ENCODE assay signal across 21 mouse cellular contexts in genomic region chr14:78065938-78066710, GRCm38 (mm10). TPM values are rescaled to one million over a fixed set of nuclear protein-coding genes. Genes with fewer than 3 reads are reported as not detected.
DNase-seq lines count a peak whose midpoint lies in the region; ATAC-seq and TF ChIP-seq lines count a peak whose summit lies in the region.
"Had no signal": no experiment of that assay in that cellular context is flagged by ENCODE, and none has a peak within 500 bp of the region (broad histone marks: within the 10 kb centered on the region; RNA-seq: fewer than 3 reads in every experiment).

No protein-coding gene starts in this region.

- no peaks in the 10 kb centered on the region for H3K36me3 ChIP-seq in lung, embryonic 14.5 days (ENCODE audit: insufficient read depth)
- H3K36me3 ChIP-seq: forebrain, embryonic 10.5 days; limb, embryonic 12.5 days; liver, embryonic 15.5 days; neural tube, embryonic 13.5 days had no signal

- H3K27ac ChIP-seq in lung, embryonic 14.5 days (ENCODE audit: low read depth) = no peak overlapping the region
- H3K27ac ChIP-seq: forebrain, embryonic 10.5 days; hindbrain, postnatal 0 days; limb, embryonic 12.5 days; liver, embryonic 15.5 days; macrophage; neural tube, embryonic 13.5 days had no signal

- H3K4me1 ChIP-seq in lung, embryonic 14.5 days (ENCODE audit: insufficient read depth) = no peaks in the 10 kb centered on the region
- H3K4me1 ChIP-seq: forebrain, embryonic 10.5 days; limb, embryonic 12.5 days; liver, embryonic 15.5 days had no signal

- no peaks in the 10 kb centered on the region for H3K9me3 ChIP-seq in lung, embryonic 14.5 days (ENCODE audit: low read depth, low read length)
- H3K9me3 ChIP-seq: forebrain, embryonic 10.5 days; limb, embryonic 12.5 days; liver, embryonic 15.5 days; neural tube, embryonic 13.5 days had no signal

- TF ChIP-seq CTCF in lung, embryonic 14.5 days (IDR thresholded peaks at IDR 0.05; ENCODE audit: low read depth) = no peak

- H3K27me3 ChIP-seq in lung, embryonic 14.5 days (ENCODE audit: insufficient read depth, low read length) = no peaks in the 10 kb centered on the region
- H3K27me3 ChIP-seq: limb, embryonic 12.5 days; liver, embryonic 15.5 days; neural tube, embryonic 13.5 days had no signal

- no peak overlapping the region for H3K4me3 ChIP-seq in lung, embryonic 14.5 days (ENCODE audit: low read depth, low read length)
- H3K4me3 ChIP-seq: forebrain, embryonic 10.5 days; limb, embryonic 12.5 days; liver, embryonic 15.5 days; neural tube, embryonic 13.5 days had no signal

- ATAC-seq in frontal cortex, adult (ENCODE audit: low TSS enrichment) = peak; percentile 92
- ATAC-seq in lung, embryonic 14.5 days (ENCODE audit: insufficient read depth) = no peak
- no peak for ATAC-seq in megakaryocyte-erythroid progenitor cell, adult 5-6 weeks (replicated peaks; ENCODE audit: low FRiP score, low TSS enrichment, poor library complexity, severe bottlenecking)
- ATAC-seq: activated CD4-positive, CD25-positive, alpha-beta regulatory T cell, adult 4 months; hindbrain, postnatal 0 days had no signal

- no peak for DNase-seq in frontal cortex, postnatal 25 days (ENCODE audit: low spot score in 2 of 2)
- peak; percentile 5 for DNase-seq in lung, embryonic 14.5 days
- no peak for DNase-seq in lung, postnatal 10 days
- peak; percentile 76 for DNase-seq in brain, adult 2 months (ENCODE audit: low read depth, low spot score)
- DNase-seq in right cerebral cortex, postnatal 25 days = peak; percentile 6
- DNase-seq: cerebellum, postnatal 25 days; heart, postnatal 10 days; kidney, adult 9 months; thymus, adult 18-20 months had no signal

- H3K9ac ChIP-seq in lung, embryonic 14.5 days = no peak overlapping the region
- H3K9ac ChIP-seq: limb, embryonic 12.5 days; liver, embryonic 15.5 days; neural tube, embryonic 13.5 days had no signal

- WGBS in lung, embryonic 14.5 days = 74% methylated on average over 9 of the region's 9 CpGs

- H3K4me2 ChIP-seq in lung, embryonic 14.5 days = no peak overlapping the region
- H3K4me2 ChIP-seq: limb, embryonic 12.5 days; liver, embryonic 15.5 days; neural tube, embryonic 13.5 days had no signal

RNA-seq across cellular contexts. Expression of gene Fam216b, which starts 22.7 kb away (rescaled TPM):
- polyA plus RNA-seq in lung, embryonic 14.5 days (2014; fragmentation: Nextera tagmentation; extraction: Ambion mirVana) = not detected in 2 replicates
- not detected in 2 replicates for total RNA-seq in megakaryocyte-erythroid progenitor cell, adult 5-6 weeks (2014; fragmentation: Nextera tagmentation)
- total RNA-seq in megakaryocyte-erythroid progenitor cell, adult 5-6 weeks (2017) = not detected in 2 replicates
- total RNA-seq: granulocyte monocyte progenitor cell, adult 5-6 weeks; MEL had no signal
- polyA plus RNA-seq: activated CD4-positive, CD25-positive, alpha-beta regulatory T cell, adult 4 months; embryonic facial prominence, embryonic 11.5 days; forebrain, embryonic 10.5 days; limb, embryonic 12.5 days; liver, embryonic 15.5 days; macrophage had no signal

Comparison
In these comparisons a context has a peak if more than half of its experiments do, and no peak if none do; other contexts are left out.
1. DNase-seq: peak in lung, embryonic 14.5 days (single experiment), brain, adult 2 months (single experiment) and right cerebral cortex, postnatal 25 days (single experiment); none in frontal cortex, postnatal 25 days (0 of 2) and lung, postnatal 10 days (single experiment).